Mouse (Mus musculus): ENCODE data around the gene Hmgcll1.

Hmgcll1 gene

GRCm38 (mm10) chr9:76014631-76015531, at the start of gene Hmgcll1:
Gene Hmgcll1 (plus strand): TSS chr9:76014855.
- peak; percentile 32 for DNase-seq (ENCODE audit: low spot score)

- DNase-seq (ENCODE audit: low spot score), result no peak
Observed at GRCm38 (mm10) chr9:75980097-75980496, 34.6 kb upstream of the Hmgcll1 start.

GRCm38 (mm10) chr9:75981139-75981538, 33.5 kb upstream of the Hmgcll1 start:
- DNase-seq (ENCODE audit: low spot score), result no peak

GRCm38 (mm10) chr9:75989491-75989890, 25.2 kb upstream of the Hmgcll1 start:
- no peak for DNase-seq (ENCODE audit: low spot score)

- DNase-seq (ENCODE audit: low spot score), result no peak
Observed at GRCm38 (mm10) chr9:75998791-75999350, 15.8 kb upstream of the Hmgcll1 start.

GRCm38 (mm10) chr9:76000876-76001858, 13.5 kb upstream of the Hmgcll1 start:
- DNase-seq (ENCODE audit: low spot score), result no peak

- DNase-seq (ENCODE audit: low spot score), result no peak
Observed at GRCm38 (mm10) chr9:76003066-76003465, 11.6 kb upstream of the Hmgcll1 start.

- no peak for DNase-seq (ENCODE audit: low spot score)
Observed at GRCm38 (mm10) chr9:76003637-76004036, 11.0 kb upstream of the Hmgcll1 start.

- no peak for DNase-seq (ENCODE audit: low spot score)
Observed at GRCm38 (mm10) chr9:76007342-76007970, 7.2 kb upstream of the Hmgcll1 start.

GRCm38 (mm10) chr9:76013789-76014188, 866 bp upstream of the Hmgcll1 start:
- DNase-seq (ENCODE audit: low spot score), result no peak

GRCm38 (mm10) chr9:76015971-76016370, 1.3 kb downstream of the Hmgcll1 start:
- DNase-seq (ENCODE audit: low spot score), result no peak

- no peak for DNase-seq (ENCODE audit: low spot score)
Observed at GRCm38 (mm10) chr9:76016506-76016905, 1.9 kb downstream of the Hmgcll1 start.

- no peak for DNase-seq (ENCODE audit: low spot score)
Observed at GRCm38 (mm10) chr9:76023551-76023973, 8.9 kb downstream of the Hmgcll1 start.

GRCm38 (mm10) chr9:76024277-76025246, 9.9 kb downstream of the Hmgcll1 start:
- DNase-seq (ENCODE audit: low spot score), result no peak

GRCm38 (mm10) chr9:76029471-76030199, 15.0 kb downstream of the Hmgcll1 start:
- no peak for DNase-seq (ENCODE audit: low spot score)

- DNase-seq (ENCODE audit: low spot score), result no peak
Observed at GRCm38 (mm10) chr9:76035058-76035457, 20.4 kb downstream of the Hmgcll1 start.

- no peak for DNase-seq (ENCODE audit: low spot score)
Observed at GRCm38 (mm10) chr9:76038327-76039103, 23.9 kb downstream of the Hmgcll1 start.

GRCm38 (mm10) chr9:76039711-76040110, 25.1 kb downstream of the Hmgcll1 start:
- DNase-seq (ENCODE audit: low spot score), result no peak

- no peak for DNase-seq (ENCODE audit: low spot score)
Observed at GRCm38 (mm10) chr9:76043341-76043740, 28.7 kb downstream of the Hmgcll1 start.
